Mouse (Mus musculus) olfactory bulb, adult 2 months (tissue): ENCODE measurements around the gene Spib.

Source experiments
- CTCF ChIP-seq: fragments of 200-500 bp; IDR thresholded peaks from 2 replicates; pipeline ENCODE4 v1.5.1; 2012; ENCODE audit warnings: low read depth, mild to moderate bottlenecking, low read length, moderate library complexity; ENCODE audit not compliant: insufficient read depth
- POLR2A ChIP-seq: fragments of 200-500 bp; IDR thresholded peaks from 2 replicates; pipeline ENCODE4 v1.6.1; 2012; ENCODE audit warnings: mild to moderate bottlenecking, low read depth, low read length, moderate library complexity; ENCODE audit not compliant: insufficient read depth

DNA sequence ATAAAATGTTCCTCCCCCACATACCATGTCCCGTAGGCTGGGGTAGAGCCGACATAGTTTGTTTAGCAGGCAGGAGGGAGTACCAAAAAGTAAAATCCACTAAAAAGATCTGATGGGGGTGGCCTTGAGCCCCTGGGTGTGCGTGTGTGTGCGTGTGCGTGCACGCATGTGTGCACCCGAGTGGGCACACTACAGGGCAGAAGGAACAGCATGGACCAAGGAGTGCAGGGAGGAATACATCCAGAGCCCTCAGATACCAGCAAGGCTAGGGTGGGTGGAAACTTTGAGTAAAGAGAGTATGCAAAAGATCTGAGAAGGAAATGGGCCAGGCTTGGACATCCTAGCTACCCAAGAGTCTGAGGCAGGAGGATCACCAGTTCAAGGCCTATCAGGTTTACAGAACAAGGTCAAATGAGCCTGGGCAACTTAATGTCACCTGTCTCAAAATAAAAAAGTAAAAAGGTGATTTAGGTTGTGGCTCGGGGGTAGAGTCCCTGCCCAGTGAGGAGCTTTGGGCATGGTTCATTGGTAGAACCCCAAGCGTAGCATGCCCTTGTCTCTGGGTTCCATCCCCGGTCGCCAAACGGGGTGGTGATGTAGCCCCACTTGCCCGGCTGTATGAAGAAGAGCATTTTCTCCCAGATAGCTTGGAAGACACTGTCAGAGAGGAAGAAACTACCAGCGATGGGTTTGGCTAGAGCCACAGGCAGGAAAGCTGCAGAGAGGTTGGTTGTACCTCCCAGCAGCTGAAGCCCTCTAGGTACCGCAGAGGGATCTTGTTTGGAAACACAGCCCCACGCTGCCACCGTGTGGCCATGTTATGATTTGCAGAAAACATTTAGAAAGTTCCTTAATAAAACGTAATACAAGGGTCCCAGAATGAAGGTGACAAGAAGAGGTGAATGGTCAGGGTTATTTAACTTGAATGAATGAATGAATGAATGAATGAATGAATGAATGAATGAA is 28.8 kb upstream of the Spib start:
- TF ChIP-seq CTCF, result peak; percentile 40
- no peak for TF ChIP-seq POLR2A
